Mouse (Mus musculus) cerebellum, adult 2 months (tissue): ENCODE measurements around the gene Tpi1.

Experiments
- CTCF ChIP-seq: fragments of 200-500 bp; IDR thresholded peaks from 2 replicates; pipeline ENCODE4 v1.5.1; 2011; ENCODE audit warnings: low read depth, mild to moderate bottlenecking, control low read depth, low read length, moderate library complexity, borderline replicate concordance; ENCODE audit not compliant: insufficient read depth
- POLR2A ChIP-seq: fragments of 200-500 bp; IDR thresholded peaks from 2 replicates; pipeline ENCODE4 v1.6.1; 2011; ENCODE audit warnings: low read length, control low read depth, borderline replicate concordance; ENCODE audit not compliant: insufficient read depth

GRCm38 (mm10) chr6:124858561-124859318, 44.6 kb upstream of the Tpi1 start:
- TF ChIP-seq CTCF (no peak), POLR2A (no peak)
